Mouse (Mus musculus): Measurements from ENCODE around the gene Hesx1. TPM values are rescaled to one million over a fixed set of nuclear protein-coding genes. Genes with fewer than 3 reads are reported as not detected.
"Not testable (repeated sequence)": the region's sequence is repeated elsewhere in the genome, so short reads cannot be mapped to it uniquely, and the experiment has no call there.

Gene Hesx1
- total RNA-seq (2014; fragmentation: Nextera tagmentation) = 2.3 TPM in 1 of 2 replicates, not detected in the other
- total RNA-seq (2017) = 1.9 and 2.4 TPM in 2 replicates

DNA sequence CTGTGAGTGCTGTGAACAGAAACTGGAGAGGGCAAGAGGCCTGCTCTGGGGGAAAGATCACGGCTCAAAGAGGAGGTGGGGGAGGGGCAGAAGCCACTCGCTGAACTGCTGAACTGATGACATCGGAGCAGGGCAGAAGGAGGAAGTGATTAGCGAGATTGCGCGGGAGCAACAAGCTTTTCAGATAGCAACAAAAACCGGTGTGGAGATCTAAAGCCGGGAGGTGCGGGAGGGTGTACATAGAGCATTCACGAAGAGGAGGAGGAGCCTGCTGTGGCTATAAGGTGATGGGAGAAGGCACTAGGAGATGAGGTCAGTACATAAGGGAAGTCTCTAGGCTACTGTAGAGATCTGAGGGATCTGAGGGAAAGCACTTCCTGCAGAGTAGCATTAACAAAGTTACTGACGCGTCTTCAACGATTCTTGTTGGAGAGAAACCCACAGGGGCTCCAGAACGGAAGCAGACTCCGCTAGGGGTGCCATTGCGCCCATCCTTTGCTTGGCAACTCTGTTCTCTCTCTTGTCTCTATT lies at the start of gene Hesx1:
Hesx1 (plus strand) TSS at position 206 of the 531 bp plus-strand sequence.
- peak; percentile 96 for ATAC-seq (replicated peaks; ENCODE audit: poor library complexity, severe bottlenecking)

- not testable (repeated sequence) for ATAC-seq (replicated peaks; ENCODE audit: poor library complexity, severe bottlenecking)
These were observed 38.1 kb upstream of the Hesx1 start for GRCm38 (mm10) chr14:26956139-26956538.

- ATAC-seq (replicated peaks; ENCODE audit: poor library complexity, severe bottlenecking) = peak; percentile 67
These were observed 33.7 kb upstream of the Hesx1 start for GRCm38 (mm10) chr14:26960518-26960917.

DNA sequence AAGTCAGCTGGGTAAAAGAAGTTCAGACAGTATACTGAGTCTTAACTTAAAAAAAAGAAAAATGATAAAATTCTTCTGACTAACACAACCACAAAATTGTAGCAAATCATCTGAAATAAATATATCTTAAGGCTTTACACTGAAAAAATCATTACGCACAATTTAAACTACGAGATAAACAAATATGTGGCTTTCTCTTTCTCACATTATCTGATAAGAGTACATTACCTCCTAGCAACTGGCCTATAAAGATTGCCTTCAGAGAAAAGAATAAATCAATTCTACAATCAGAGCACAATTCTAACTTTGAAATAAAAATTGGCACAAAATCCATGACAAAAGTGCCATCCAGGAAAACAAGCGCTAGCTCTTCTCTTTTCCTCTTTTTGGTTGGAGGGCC lies 25.1 kb upstream of the Hesx1 start:
- no peak for ATAC-seq (replicated peaks; ENCODE audit: poor library complexity, severe bottlenecking)

GRCm38 (mm10) chr14:26969856-26970407 lies 24.3 kb upstream of the Hesx1 start:
- ATAC-seq (replicated peaks; ENCODE audit: poor library complexity, severe bottlenecking) = peak; percentile 29

DNA sequence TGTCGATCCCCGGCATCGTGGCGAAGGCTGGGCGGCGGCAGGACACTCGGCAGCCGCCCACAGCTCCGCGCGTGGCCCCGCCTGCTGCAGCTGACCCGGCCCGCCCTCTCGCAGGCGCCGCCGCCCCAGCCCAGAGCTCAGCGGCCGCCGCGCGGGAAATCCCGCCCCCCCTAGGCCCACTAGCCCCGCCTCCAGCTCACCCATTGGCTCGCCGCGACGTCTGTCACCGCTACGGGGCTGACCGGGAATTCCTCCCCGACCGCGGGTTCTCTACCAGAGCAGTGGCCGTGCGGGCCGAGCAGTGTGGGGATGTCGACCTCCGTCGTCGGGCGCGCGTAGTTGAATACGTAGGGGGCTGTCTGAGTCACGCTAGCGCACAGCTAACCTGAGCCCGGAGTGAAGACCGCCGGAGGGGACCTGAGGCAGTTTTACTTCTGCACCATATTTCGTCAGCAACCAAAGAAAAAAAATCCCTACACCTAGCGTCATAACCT lies 23.7 kb upstream of the Hesx1 start:
- peak; percentile 92 for ATAC-seq (replicated peaks; ENCODE audit: poor library complexity, severe bottlenecking)

GRCm38 (mm10) chr14:26971106-26971789 lies 23.0 kb upstream of the Hesx1 start, which contains the start of gene Appl1:
Appl1 (minus strand) TSS chr14:26971232.
- no peak for ATAC-seq (replicated peaks; ENCODE audit: poor library complexity, severe bottlenecking)

DNA sequence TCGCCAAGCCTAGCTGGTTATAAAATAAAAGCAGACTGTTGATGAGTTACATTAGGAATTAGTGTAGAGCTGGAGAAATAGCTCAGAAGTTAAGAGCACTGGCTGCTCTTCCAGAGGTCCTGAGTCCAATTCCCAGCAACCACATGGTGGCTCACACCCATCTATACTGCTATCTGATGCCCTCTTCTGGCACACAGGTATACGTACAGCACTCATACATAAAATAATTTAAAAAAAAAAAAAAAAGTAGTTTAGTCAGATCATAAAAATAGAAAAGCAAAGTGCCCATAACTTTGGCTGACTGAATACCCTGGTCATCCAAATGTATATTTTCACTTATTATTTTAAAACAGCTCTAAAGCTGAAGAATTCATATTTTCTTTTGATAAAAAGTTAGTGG lies 21.1 kb upstream of the Hesx1 start:
- no peak for ATAC-seq (replicated peaks; ENCODE audit: poor library complexity, severe bottlenecking)

DNA sequence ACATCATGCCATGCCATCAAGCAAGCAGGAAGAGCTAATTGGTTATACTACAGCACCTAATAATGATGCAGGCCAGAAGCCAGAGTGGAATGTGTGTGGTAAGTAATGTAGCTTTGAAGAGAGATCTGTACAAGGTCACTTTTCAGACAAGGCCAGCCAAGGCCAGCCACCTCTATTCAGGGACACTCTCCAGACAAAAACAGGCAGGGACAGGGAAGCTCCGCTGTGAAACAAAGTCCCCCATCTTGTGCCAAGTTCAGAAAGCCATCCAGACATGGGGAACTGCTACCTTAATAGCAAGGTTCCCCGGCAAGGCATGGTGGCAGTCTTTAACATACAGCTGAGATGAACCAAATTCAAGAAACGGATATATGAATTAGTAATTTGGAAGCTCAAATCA lies 18.7 kb upstream of the Hesx1 start:
- no peak for ATAC-seq (replicated peaks; ENCODE audit: poor library complexity, severe bottlenecking)

DNA sequence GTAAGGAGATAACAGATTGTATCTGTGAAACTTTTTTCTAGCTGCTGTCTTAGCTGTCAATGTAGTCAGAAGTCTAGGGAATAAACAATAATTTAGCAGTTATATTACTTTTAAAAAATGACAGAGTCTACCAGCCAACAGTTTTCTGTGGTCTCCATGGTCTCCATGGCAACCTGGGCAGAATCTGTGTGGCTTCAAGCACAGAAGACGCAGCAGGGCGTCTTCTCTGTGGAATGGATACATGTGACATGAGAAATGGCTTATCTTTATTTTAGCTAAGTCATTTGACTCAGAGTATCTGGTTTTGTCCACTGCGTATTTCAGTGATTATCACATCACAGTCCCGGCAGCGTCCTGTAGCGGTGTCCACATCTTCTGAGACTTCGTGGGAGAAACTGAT lies 18.0 kb upstream of the Hesx1 start:
- ATAC-seq (replicated peaks; ENCODE audit: poor library complexity, severe bottlenecking) = no peak

DNA sequence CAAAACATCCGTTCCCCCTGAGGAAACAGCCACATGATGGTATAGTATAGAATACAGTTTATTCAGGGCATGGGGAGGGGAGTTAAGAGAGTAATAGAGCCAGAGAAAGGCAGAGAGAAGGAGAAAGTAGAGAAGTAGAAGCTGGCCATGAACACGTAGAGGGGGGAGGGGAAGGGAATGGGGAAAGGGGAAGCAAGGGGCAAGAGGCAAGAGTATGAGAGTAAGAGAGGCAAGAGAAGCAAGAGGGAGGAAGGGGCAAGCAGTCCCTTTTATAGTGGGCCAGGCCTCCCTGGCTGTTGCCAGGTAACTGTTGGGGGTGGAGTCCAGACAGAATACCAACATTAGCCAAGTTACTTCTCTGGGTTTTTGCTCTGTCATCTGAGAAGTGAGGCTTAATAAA lies 16.7 kb upstream of the Hesx1 start:
- peak; percentile 85 for ATAC-seq (replicated peaks; ENCODE audit: poor library complexity, severe bottlenecking)

- no peak for ATAC-seq (replicated peaks; ENCODE audit: poor library complexity, severe bottlenecking)
These were observed 14.4 kb upstream of the Hesx1 start for GRCm38 (mm10) chr14:26979808-26980207.

- ATAC-seq (replicated peaks; ENCODE audit: poor library complexity, severe bottlenecking) = no peak
These were observed 13.2 kb upstream of the Hesx1 start for GRCm38 (mm10) chr14:26981021-26981420.

DNA sequence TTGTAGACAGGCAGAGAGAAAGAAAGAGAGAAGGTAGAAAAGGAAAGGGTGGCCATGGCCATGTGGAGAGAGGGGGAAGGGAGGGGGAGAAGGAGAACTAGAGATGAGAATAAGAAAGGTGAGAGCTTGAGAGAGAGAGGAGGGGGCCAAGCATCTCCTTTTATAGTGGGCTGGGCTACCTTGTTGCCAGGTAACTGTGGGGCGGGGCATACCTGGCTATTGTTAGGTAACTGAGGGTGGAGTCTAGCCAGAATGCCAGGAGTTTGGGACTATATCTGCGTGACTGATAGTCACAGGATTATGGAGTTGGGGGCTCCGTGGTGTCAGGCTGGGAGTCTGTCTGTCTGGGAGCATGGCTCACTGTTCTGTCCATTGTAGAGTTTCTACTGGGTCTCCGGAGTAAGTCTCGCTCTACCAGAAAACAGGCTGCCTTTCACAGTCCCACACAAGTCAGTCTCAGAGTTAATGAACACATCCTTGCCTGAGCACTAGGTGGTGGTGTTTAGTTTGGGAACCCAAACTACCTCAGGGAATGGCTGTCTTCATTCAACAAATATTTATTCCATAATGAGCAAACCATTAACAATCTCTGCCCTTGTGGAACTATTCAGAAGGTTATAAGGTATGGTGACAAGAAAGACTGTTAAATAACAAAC lies 12.6 kb upstream of the Hesx1 start:
- ATAC-seq (replicated peaks; ENCODE audit: poor library complexity, severe bottlenecking) = no peak

- ATAC-seq (replicated peaks; ENCODE audit: poor library complexity, severe bottlenecking) = no peak
These were observed 12.1 kb upstream of the Hesx1 start for GRCm38 (mm10) chr14:26982150-26982530.

DNA sequence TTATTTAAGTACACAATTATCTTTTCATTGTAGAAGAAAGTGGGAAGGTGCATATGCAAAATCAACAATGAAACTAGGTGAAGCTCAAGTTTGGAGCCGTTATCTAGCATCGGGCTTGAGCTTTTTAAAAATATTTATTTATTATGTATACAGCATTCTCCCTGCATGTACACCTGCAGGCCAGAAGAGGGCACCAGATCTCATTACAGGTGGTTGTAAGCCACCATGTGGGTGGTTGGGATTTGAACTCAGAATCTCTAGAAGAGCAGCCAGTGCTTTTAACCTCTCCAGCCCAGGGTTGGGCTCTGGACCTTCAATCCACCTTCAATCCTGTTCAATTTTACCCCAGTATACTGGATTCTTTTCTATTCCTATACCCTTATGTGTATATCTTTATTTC lies 5.5 kb upstream of the Hesx1 start:
- ATAC-seq (replicated peaks; ENCODE audit: poor library complexity, severe bottlenecking) = no peak

- ATAC-seq (replicated peaks; ENCODE audit: poor library complexity, severe bottlenecking) = no peak
These were observed 2.6 kb upstream of the Hesx1 start for GRCm38 (mm10) chr14:26991622-26992021.

DNA sequence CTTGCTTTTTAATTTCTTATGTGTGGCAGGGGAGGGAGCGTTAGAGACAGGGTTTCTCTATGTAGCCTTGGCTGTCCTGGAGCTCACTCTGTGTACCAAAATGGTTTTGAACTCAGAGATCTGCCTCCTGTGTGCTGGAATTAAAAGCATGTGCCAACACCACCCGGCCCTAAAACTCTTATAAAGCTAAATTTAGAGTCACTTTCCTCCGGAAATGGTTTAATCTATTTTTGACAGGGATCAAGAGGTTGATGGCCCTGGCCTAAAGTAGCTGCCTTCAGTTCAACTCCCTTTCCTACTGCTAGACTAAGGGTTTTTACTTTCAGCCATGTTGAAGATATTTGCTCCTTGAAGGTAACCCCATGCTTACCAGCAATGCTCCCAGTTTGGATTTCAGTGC lies 789 bp upstream of the Hesx1 start:
- ATAC-seq (replicated peaks; ENCODE audit: poor library complexity, severe bottlenecking) = no peak

DNA sequence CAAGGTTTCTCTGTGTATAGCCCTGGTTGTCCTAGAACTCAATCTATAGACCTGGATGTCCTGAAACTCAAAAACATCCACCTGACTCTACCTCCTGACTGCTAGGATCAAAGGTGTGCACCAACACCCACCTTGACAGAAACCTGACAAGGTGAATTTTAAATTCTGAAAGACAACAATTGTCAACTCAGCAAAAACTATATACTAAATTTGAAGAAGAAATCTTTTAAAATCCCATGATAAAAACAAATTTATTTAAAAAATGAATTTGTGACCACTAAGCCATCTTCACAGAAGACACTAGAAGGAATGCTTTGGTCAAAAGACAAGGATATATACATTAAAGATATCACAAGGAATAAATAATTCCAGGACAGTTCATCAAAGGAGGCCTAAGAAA lies 2.0 kb downstream of the Hesx1 start:
- ATAC-seq (replicated peaks; ENCODE audit: poor library complexity, severe bottlenecking) = no peak

DNA sequence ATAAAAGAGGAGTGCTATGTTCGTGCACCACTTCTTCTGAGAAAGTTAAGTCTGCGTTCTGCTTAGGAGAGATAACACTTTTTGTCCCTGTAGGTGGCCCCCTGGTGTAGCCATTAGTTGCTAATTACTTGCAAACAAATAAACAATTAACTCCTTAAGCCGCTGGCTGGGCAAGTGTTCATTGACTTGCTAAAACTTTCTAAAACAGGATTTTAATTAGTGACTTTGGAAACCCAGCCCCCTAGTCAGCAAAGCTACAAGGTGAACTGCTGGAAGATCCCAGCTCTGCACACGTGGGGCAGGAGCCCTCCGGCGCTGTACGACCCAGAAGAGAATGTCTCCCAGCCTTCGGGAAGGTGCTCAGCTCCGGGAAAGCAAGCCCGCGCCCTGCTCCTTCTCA lies 6.2 kb downstream of the Hesx1 start:
- ATAC-seq (replicated peaks; ENCODE audit: poor library complexity, severe bottlenecking) = no peak

DNA sequence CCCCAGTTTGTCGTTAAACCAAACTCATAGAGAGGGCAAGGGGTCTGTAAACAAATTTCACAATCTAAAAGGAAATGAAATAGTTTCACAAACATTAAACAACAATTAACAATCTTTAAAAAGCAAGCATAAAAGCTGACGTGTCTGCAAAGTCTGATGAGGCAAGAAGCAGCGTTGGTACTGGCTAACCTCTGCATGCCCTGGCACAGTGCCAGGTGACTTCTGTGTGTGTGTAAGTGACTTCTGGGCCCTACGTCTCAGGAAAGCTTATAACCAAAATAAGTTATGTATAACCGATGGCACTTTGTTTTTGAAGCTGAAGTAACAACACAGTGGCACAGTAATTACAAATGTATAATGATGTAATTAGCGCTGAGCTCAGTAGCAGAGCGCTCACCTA lies 10.7 kb downstream of the Hesx1 start:
- no peak for ATAC-seq (replicated peaks; ENCODE audit: poor library complexity, severe bottlenecking)
